Mouse (Mus musculus) macrophage (primary cell): ENCODE measurements around the gene Wbp1l. TPM values are rescaled to one million over a fixed set of nuclear protein-coding genes. Genes with fewer than 3 reads are reported as not detected.

Experiments used
- H3K27ac ChIP-seq: fragments of 350-480 bp; formaldehyde crosslinking; 2 replicates; pipeline ENCODE4 v1.9.0; 2021
- H3K36me3 ChIP-seq: fragments of 350-480 bp; formaldehyde crosslinking; 2 replicates; pipeline ENCODE4 v1.9.0; 2021; ENCODE audit errors: inconsistent target
- H3K4me3 ChIP-seq: fragments of 350-480 bp; formaldehyde crosslinking; 2 replicates; pipeline ENCODE4 v1.9.0; 2021; ENCODE audit errors: inconsistent target
- H3K79me2 ChIP-seq: fragments of 350-480 bp; formaldehyde crosslinking; 2 replicates; pipeline ENCODE4 v1.9.0; 2021; ENCODE audit errors: inconsistent target
- WGBS: methylation state at CpG from one replicate; pipeline ENCODE4 v1.1.7; 2026; ENCODE audit warnings: inconsistent platforms; ENCODE audit not compliant: missing documents; 5-methylcytosine and 5-hydroxymethylcytosine counted together
- polyA plus RNA-seq: library from polyadenylated mRNA; stranded (reverse); fragments of 250-400 nt; gene quantifications from 3 replicates; pipeline ENCODE4 v1.2.4, GENCODE M21; 2018; ENCODE audit warnings: inconsistent platforms

The Wbp1l gene
- polyA plus RNA-seq, 1 experiment from 2014 or later: 59.3 TPM

GRCm38 (mm10) chr19:46629807-46630206 lies 30.9 kb downstream of the Wbp1l start:
- H3K36me3 ChIP-seq: peaks cover 19% of the 10 kb centered on the region
- H3K27ac ChIP-seq: no peak overlapping the region
- WGBS: 57% methylated on average over 9 of the region's 9 CpGs
- H3K79me2 ChIP-seq: peaks cover 100% of the 10 kb centered on the region
- H3K4me3 ChIP-seq: no peak overlapping the region

- Histone ChIP-seq H3K4me3 (no peak overlapping the region), H3K36me3 (peaks cover 15% of the 10 kb centered on the region; the same call in 1 of the 2 replicates), H3K79me2 (peaks cover 100% of the 10 kb centered on the region), H3K27ac (no peak overlapping the region)
- 100% methylated on average over 9 of the region's 9 CpGs for WGBS
Measured at GRCm38 (mm10) chr19:46631637-46632036, 32.8 kb downstream of the Wbp1l start.

- 99% methylated on average over 8 of the region's 9 CpGs for WGBS
- no peak overlapping the region for H3K27ac ChIP-seq
- peaks cover 19% of the 10 kb centered on the region; the same call in 1 of the 2 replicates for H3K36me3 ChIP-seq
- no peak overlapping the region for H3K4me3 ChIP-seq
- H3K79me2 ChIP-seq: peaks cover 98% of the 10 kb centered on the region
Measured at GRCm38 (mm10) chr19:46635766-46636165, 36.9 kb downstream of the Wbp1l start.

GRCm38 (mm10) chr19:46637598-46637997 lies 38.7 kb downstream of the Wbp1l start:
- peaks cover 98% of the 10 kb centered on the region for H3K79me2 ChIP-seq
- no peak overlapping the region for H3K4me3 ChIP-seq
- H3K36me3 ChIP-seq: peaks cover 12% of the 10 kb centered on the region; the same call in 1 of the 2 replicates
- no peak overlapping the region for H3K27ac ChIP-seq
- 96% methylated on average over 6 of the region's 6 CpGs for WGBS

DNA sequence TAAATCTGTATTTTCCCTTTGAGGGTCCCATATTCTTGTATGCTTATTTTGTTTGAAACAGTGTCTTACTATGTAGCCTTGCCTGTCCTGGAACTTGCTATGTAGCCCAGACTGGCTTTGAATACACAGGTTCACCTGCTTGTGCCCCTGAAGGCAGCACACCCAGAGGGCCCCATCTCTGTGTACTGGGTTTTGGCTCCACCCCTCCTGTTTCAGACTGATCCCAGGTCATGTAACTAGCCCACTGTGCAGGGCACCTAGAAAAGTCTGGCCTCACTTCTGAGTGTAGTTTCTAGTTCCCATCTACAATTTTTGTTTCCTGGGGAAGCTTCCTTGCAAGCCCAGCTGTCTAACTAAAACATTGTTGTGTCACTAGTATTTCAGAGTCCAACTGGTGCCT lies 40.2 kb downstream of the Wbp1l start:
- Histone ChIP-seq H3K4me3 (no peak overlapping the region), H3K79me2 (peaks cover 98% of the 10 kb centered on the region), H3K36me3 (peaks cover 14% of the 10 kb centered on the region; the same call in 1 of the 2 replicates), H3K27ac (no peak overlapping the region)

GRCm38 (mm10) chr19:46639496-46639895 lies 40.6 kb downstream of the Wbp1l start:
- 79% methylated on average over 14 of the region's 14 CpGs for WGBS
- Histone ChIP-seq H3K79me2 (peaks cover 97% of the 10 kb centered on the region), H3K4me3 (no peak overlapping the region), H3K27ac (no peak overlapping the region), H3K36me3 (peaks cover 18% of the 10 kb centered on the region; the same call in 1 of the 2 replicates)

- peaks cover 28% of the 10 kb centered on the region; the same call in 1 of the 2 replicates for H3K36me3 ChIP-seq
- 86% methylated on average over 8 of the region's 8 CpGs for WGBS
- no peak overlapping the region for H3K27ac ChIP-seq
- peaks cover 88% of the 10 kb centered on the region for H3K79me2 ChIP-seq
- no peak overlapping the region for H3K4me3 ChIP-seq
Measured at GRCm38 (mm10) chr19:46640780-46641179, 41.9 kb downstream of the Wbp1l start.

GRCm38 (mm10) chr19:46641420-46642085 lies 42.7 kb downstream of the Wbp1l start:
- WGBS: 64% methylated on average over 19 of the region's 19 CpGs
- peaks cover 28% of the 10 kb centered on the region; the same call in 1 of the 2 replicates for H3K36me3 ChIP-seq
- H3K27ac ChIP-seq: no peak overlapping the region
- H3K79me2 ChIP-seq: peaks cover 83% of the 10 kb centered on the region
- no peak overlapping the region for H3K4me3 ChIP-seq

DNA sequence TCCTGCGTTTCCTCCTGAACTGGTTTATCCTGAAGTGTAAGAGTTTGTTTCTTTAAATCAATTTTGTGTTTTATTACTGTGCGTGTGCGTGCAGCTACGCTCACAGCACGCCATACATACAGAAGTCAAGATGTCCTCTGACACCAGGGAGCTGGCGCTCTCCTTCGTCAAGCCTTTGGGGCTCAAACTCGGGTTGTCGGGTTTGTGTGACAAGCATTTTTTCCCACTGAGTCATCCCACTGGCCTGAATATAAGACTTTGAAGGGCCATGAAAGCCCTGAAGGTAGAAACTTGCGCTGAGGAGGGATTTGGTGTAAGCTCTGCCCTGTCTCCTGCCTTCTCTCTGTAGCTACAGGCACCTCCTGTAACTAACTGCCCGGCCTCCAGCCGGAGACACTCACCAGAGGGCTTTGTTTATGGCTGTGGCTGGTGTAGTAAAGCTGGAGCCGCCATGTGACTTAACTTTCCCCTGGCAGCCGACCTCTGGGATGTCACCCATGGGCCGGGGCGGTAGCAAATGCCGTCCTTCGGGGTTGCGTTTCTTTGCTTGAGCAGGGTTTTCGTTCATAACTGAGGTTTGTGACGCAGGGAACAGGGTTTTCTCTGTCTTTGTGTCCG lies 43.4 kb downstream of the Wbp1l start:
- H3K36me3 ChIP-seq: peaks cover 28% of the 10 kb centered on the region; the same call in 1 of the 2 replicates
- peaks cover 81% of the 10 kb centered on the region for H3K79me2 ChIP-seq
- no peak overlapping the region for H3K4me3 ChIP-seq
- H3K27ac ChIP-seq: no peak overlapping the region
- WGBS: 93% methylated on average over 22 of the region's 22 CpGs

DNA sequence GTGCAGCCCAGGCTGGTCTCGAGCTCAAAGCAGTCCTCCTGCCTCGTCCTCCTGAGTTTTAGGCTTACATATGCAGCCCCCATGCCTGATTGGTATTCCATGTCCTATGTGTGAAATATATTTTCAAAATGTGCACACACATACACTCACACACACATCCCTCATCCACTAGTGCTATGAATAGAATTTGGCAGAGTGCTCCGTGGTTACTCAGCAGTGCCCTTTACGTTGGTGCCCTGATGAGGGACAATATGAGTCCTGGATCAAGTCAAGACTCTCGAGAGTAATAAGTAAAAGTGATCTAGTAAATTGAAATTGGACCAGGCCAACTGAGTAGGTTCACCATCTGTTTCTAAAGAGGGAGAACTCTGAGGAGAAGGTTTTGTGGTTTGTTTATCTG lies 44.4 kb downstream of the Wbp1l start:
- Histone ChIP-seq H3K79me2 (peaks cover 71% of the 10 kb centered on the region), H3K36me3 (peaks cover 21% of the 10 kb centered on the region; the same call in 1 of the 2 replicates), H3K4me3 (no peak overlapping the region), H3K27ac (no peak overlapping the region)
- 74% methylated on average over 5 of the region's 5 CpGs for WGBS

DNA sequence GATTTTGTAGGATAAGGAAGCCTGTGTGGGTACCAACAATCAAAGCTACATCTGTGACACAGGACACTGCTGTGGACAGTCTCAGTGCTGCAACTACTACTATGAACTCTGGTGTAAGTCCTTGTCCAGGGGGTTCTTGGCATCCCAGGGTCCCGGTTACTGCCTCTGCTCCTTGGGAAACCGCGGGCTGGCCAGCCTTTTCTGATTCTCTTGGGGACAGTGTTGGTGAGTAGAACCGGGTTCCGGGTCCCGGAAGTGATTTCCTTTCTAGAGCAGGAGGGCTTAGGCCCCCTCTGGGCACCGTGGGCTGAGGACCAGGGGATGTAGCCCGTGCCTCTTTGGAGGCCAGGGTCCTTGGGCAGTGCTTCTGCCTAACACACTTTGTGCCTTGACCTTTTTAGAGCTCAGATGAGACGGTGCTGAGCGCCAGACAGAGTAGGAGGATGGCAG lies 45.5 kb downstream of the Wbp1l start:
- 95% methylated on average over 9 of the region's 10 CpGs for WGBS
- Histone ChIP-seq H3K79me2 (peaks cover 67% of the 10 kb centered on the region), H3K27ac (no peak overlapping the region), H3K36me3 (peaks cover 21% of the 10 kb centered on the region; the same call in 1 of the 2 replicates), H3K4me3 (no peak overlapping the region)

- Histone ChIP-seq H3K79me2 (peaks cover 67% of the 10 kb centered on the region), H3K4me3 (no peak overlapping the region), H3K27ac (no peak overlapping the region), H3K36me3 (peaks cover 21% of the 10 kb centered on the region; the same call in 1 of the 2 replicates)
- 89% methylated on average over 12 of the region's 12 CpGs for WGBS
Measured at GRCm38 (mm10) chr19:46644793-46645602, 46.1 kb downstream of the Wbp1l start.

DNA sequence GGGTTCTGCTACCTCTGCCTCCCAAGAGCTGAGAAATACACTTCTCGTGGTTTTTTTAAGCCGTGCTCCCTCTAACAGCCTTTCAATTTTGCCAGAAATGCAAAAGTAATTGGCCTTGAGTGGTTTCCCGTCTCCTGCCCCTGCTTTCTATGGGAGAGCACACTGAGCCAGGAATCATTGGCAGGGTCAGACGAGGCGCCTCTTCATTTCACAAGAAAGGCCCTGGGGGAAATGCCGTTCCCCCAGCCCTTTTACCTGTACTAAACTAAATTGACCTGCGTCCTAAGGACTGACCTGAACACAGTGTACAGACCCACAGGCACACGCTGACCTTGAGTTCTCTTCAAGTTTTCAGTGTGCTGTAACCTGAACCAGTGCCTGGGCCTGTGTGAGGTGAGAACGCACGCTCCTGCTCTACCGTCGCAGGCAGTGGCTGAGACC lies 47.2 kb downstream of the Wbp1l start:
- Histone ChIP-seq H3K36me3 (peaks cover 21% of the 10 kb centered on the region; the same call in 1 of the 2 replicates), H3K27ac (no peak overlapping the region)
- WGBS: 92% methylated on average over 12 of the region's 12 CpGs

DNA sequence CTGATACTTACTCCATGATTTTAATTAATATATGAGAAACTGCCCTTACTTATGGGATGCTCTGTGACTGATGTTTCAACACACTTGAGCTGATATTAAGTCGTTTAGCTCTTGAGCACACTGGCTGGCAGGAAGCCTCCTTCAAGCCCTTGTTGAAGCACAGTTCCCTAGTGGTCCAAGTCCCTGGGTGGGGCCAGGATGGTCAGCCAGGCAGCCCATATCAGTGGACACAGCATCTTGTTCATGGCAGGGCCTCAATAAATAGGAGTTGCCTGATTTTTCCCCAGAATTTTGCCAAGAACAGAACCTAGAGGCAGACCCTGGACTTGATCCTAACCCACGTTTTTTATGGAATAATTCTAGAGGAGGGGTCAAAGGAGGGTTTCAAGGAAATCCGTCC lies 48.4 kb downstream of the Wbp1l start:
- H3K36me3 ChIP-seq: peaks cover 21% of the 10 kb centered on the region; the same call in 1 of the 2 replicates
- H3K27ac ChIP-seq: no peak overlapping the region
- H3K4me3 ChIP-seq: no peak overlapping the region
- H3K79me2 ChIP-seq: peaks cover 52% of the 10 kb centered on the region
- 82% methylated on average over 3 of the region's 3 CpGs for WGBS

More for the DNA sequence above, 47.2 kb downstream of the Wbp1l start:
- peaks cover 64% of the 10 kb centered on the region for H3K79me2 ChIP-seq
- no peak overlapping the region for H3K4me3 ChIP-seq
